Mouse (Mus musculus) forebrain, embryonic 11.5 days (tissue): ENCODE measurements around the gene Sp100. TPM values are rescaled to one million over a fixed set of nuclear protein-coding genes. Genes with fewer than 3 reads are reported as not detected.

Experiments
- ATAC-seq: fragments of 200-750 bp; cut with Nextera tagmentation; replicated peaks from 2 replicates; pipeline ENCODE4 v1.8.0; 2017; ENCODE audit warnings: moderate TSS enrichment; ENCODE audit not compliant: low FRiP score
- DNase-seq: peaks from one replicate; pipeline ENCODE4 v3.0.0-alpha.2; 2017; ENCODE audit warnings: low spot score
- H3K27ac ChIP-seq: fragments of 300-500 bp; sonication (generic); 2 replicates; pipeline ENCODE4 v1.5.1; 2014; ENCODE audit warnings: low read depth, low read length
- H3K27me3 ChIP-seq: fragments of 300-500 bp; sonication (generic); 2 replicates; pipeline ENCODE4 v1.6.1; 2014; ENCODE audit warnings: mild to moderate bottlenecking, low read length, mixed read lengths; ENCODE audit not compliant: control insufficient read depth, insufficient read depth
- H3K36me3 ChIP-seq: fragments of 300-500 bp; sonication (generic); 2 replicates; pipeline ENCODE4 v1.6.1; 2014; ENCODE audit warnings: mild to moderate bottlenecking, low read length, moderate library complexity, mixed read lengths; ENCODE audit not compliant: control insufficient read depth, insufficient read depth
- H3K4me1 ChIP-seq: fragments of 300-500 bp; sonication (generic); replicated peaks from 2 replicates; pipeline ENCODE4 v1.6.1; 2014; ENCODE audit warnings: low read length, mixed read lengths; ENCODE audit not compliant: control insufficient read depth, insufficient read depth
- H3K4me2 ChIP-seq: fragments of 300-500 bp; sonication (generic); 2 replicates; pipeline ENCODE4 v1.6.1; 2014; ENCODE audit warnings: low read depth, mild to moderate bottlenecking, low read length, moderate library complexity, mixed read lengths; ENCODE audit not compliant: severe bottlenecking
- H3K4me3 ChIP-seq: fragments of 300-500 bp; sonication (generic); 2 replicates; pipeline ENCODE4 v1.5.1; 2014; ENCODE audit warnings: low read depth, low read length
- H3K9ac ChIP-seq: fragments of 300-500 bp; sonication (generic); 2 replicates; pipeline ENCODE4 v1.6.1; 2014; ENCODE audit warnings: low read length
- H3K9me3 ChIP-seq: fragments of 300-500 bp; sonication (generic); 2 replicates; pipeline ENCODE4 v1.6.1; 2016; ENCODE audit warnings: low read length, mixed read lengths; ENCODE audit not compliant: control insufficient read depth
- WGBS: fragments of 180-500 bp; shearing (Covaris S2); extraction: QIAGEN DNeasy Blood & Tissue Kit; methylation state at CpG from one replicate; pipeline ENCODE4 v1.1.7; 2014; 5-methylcytosine and 5-hydroxymethylcytosine counted together
- polyA plus RNA-seq: library from polyadenylated mRNA; unstranded; fragments of >200 nt; fragmentation: Nextera tagmentation; extraction: Ambion mirVana; gene quantifications from 2 replicates; pipeline ENCODE4 v1.2.1, GENCODE M21; 2014

The Sp100 gene
- polyA plus RNA-seq, 1 experiment from 2014 or later: 0.29 TPM

- 86% methylated on average over 1 of the region's 1 CpGs for WGBS
- no peak for DNase-seq
- Histone ChIP-seq H3K4me3 (no peak overlapping the region), H3K27me3 (no peaks in the 10 kb centered on the region), H3K27ac (no peak overlapping the region), H3K9me3 (no peaks in the 10 kb centered on the region), H3K9ac (no peak overlapping the region), H3K4me2 (no peak overlapping the region), H3K36me3 (no peaks in the 10 kb centered on the region), H3K4me1 (no peaks in the 10 kb centered on the region)
- no peak for ATAC-seq
Measured at GRCm38 (mm10) chr1:85705552-85705951, 55.8 kb downstream of the Sp100 start.

DNA sequence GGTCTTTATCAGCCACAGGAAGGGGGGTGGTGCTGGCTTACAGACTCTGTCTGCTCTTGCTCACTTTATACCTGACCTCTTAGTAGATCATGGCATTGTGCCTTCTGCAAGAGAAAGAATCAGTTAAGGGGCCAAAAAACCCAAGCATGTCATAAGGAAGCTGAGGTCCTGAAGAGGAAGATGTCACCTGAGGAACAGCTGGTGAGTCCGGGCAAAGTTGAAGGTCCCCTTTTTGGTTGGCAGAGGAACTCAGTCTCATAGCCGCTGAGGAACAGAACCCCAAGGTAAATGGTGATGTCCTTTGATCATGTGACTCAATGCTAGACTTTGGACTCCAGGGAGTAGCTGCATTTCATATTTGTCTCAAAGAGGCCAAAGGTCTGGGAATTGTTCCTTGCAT is 57.0 kb downstream of the Sp100 start:
- no peak overlapping the region for H3K4me2 ChIP-seq
- H3K9ac ChIP-seq: no peak overlapping the region
- no peak overlapping the region for H3K27ac ChIP-seq
- H3K9me3 ChIP-seq: no peaks in the 10 kb centered on the region
- H3K4me1 ChIP-seq: no peaks in the 10 kb centered on the region
- ATAC-seq: no peak
- WGBS: 81% methylated on average over 2 of the region's 2 CpGs
- H3K4me3 ChIP-seq: no peak overlapping the region
- H3K27me3 ChIP-seq: no peaks in the 10 kb centered on the region
- DNase-seq: no peak
- H3K36me3 ChIP-seq: no peaks in the 10 kb centered on the region

GRCm38 (mm10) chr1:85714501-85714900 is 64.7 kb downstream of the Sp100 start:
- H3K9me3 ChIP-seq: no peaks in the 10 kb centered on the region
- no peak overlapping the region for H3K4me2 ChIP-seq
- H3K4me3 ChIP-seq: no peak overlapping the region
- no peak for DNase-seq
- no peaks in the 10 kb centered on the region for H3K36me3 ChIP-seq
- no peaks in the 10 kb centered on the region for H3K4me1 ChIP-seq
- H3K27me3 ChIP-seq: no peaks in the 10 kb centered on the region
- no peak overlapping the region for H3K27ac ChIP-seq
- ATAC-seq: no peak
- no peak overlapping the region for H3K9ac ChIP-seq

DNA sequence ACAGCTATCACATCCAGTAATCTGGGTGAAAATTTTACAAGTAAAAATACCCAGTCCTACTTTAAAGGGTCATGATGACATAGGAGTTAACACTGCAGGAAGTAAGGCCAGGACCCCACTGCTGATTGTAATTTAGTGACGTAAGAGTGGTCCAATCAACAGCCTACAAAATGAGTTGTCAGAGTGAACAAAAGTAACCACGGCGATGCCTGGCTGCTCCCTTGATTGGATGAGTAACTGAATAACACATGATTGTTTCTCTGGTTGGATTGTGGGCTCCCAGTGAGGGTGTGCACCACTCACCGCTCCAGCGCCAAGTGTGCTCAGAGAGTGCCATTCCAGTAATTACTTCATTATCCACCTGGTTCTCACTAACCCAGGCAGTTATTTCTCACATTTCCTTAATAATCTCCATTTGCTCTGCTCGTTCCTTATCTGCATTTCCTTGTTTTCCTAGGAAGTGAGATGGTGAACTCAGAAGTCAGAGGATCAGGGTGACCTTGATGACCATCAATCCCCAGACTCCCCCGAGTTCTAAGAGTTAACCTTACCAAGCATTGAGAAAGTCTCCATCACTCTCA is 66.7 kb downstream of the Sp100 start:
- ATAC-seq: peak; percentile 87
- Histone ChIP-seq H3K4me2 (no peak overlapping the region), H3K27me3 (no peaks in the 10 kb centered on the region), H3K4me3 (no peak overlapping the region), H3K9ac (no peak overlapping the region), H3K4me1 (no peaks in the 10 kb centered on the region), H3K27ac (no peak overlapping the region), H3K9me3 (no peaks in the 10 kb centered on the region), H3K36me3 (no peaks in the 10 kb centered on the region)
- 52% methylated on average over 7 of the region's 7 CpGs for WGBS
- peak; percentile 59 for DNase-seq

GRCm38 (mm10) chr1:85719049-85719448 is 69.3 kb downstream of the Sp100 start:
- no peak for DNase-seq
- Histone ChIP-seq H3K4me3 (no peak overlapping the region), H3K27me3 (no peaks in the 10 kb centered on the region), H3K27ac (no peak overlapping the region), H3K36me3 (no peaks in the 10 kb centered on the region), H3K9me3 (no peaks in the 10 kb centered on the region), H3K9ac (no peak overlapping the region), H3K4me2 (no peak overlapping the region), H3K4me1 (no peaks in the 10 kb centered on the region)
- ATAC-seq: no peak
- WGBS: 82% methylated on average over 4 of the region's 4 CpGs

GRCm38 (mm10) chr1:85720220-85720893 is 70.6 kb downstream of the Sp100 start:
- no peak overlapping the region for H3K9ac ChIP-seq
- WGBS: 77% methylated on average over 10 of the region's 10 CpGs
- H3K9me3 ChIP-seq: no peaks in the 10 kb centered on the region
- ATAC-seq (peak; percentile 51; the same call in 1 of the 2 replicates), DNase-seq (no peak)
- no peak overlapping the region for H3K4me2 ChIP-seq
- no peaks in the 10 kb centered on the region for H3K4me1 ChIP-seq
- no peaks in the 10 kb centered on the region for H3K36me3 ChIP-seq
- H3K27ac ChIP-seq: no peak overlapping the region
- no peaks in the 10 kb centered on the region for H3K27me3 ChIP-seq
- H3K4me3 ChIP-seq: no peak overlapping the region

DNA sequence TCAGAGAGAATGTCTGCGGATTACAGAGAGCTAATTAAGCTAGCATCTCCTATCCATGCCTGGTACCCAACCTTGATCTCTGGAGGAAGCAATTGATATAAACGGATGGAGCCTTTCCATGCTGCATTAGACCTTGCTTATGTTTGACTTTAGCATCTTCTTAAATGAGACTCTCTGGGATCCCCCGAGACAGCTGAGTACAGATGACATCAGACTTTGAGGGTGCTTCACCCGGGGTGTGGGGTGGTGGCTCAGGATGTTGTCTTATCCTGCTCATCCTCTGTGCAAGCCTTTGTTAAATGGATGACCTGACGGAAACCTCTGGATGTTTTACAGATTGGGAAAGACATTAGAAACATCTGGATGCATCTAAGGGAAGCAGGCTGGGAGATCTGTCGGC is 80.7 kb downstream of the Sp100 start:
- no peak overlapping the region for H3K27ac ChIP-seq
- WGBS: 86% methylated on average over 6 of the region's 6 CpGs
- no peak overlapping the region for H3K4me2 ChIP-seq
- no peaks in the 10 kb centered on the region for H3K4me1 ChIP-seq
- no peak overlapping the region for H3K9ac ChIP-seq
- DNase-seq: no peak
- ATAC-seq: no peak
- H3K27me3 ChIP-seq: no peaks in the 10 kb centered on the region
- H3K4me3 ChIP-seq: no peak overlapping the region
- no peaks in the 10 kb centered on the region for H3K9me3 ChIP-seq
- H3K36me3 ChIP-seq: no peaks in the 10 kb centered on the region

GRCm38 (mm10) chr1:85732581-85732980 is 82.8 kb downstream of the Sp100 start:
- ATAC-seq (no peak), DNase-seq (no peak)
- Histone ChIP-seq H3K4me3 (no peak overlapping the region), H3K4me2 (no peak overlapping the region), H3K36me3 (no peaks in the 10 kb centered on the region), H3K27ac (no peak overlapping the region), H3K9ac (no peak overlapping the region), H3K9me3 (no peaks in the 10 kb centered on the region), H3K27me3 (no peaks in the 10 kb centered on the region), H3K4me1 (no peaks in the 10 kb centered on the region)
- WGBS: 86% methylated on average over 3 of the region's 3 CpGs

DNA sequence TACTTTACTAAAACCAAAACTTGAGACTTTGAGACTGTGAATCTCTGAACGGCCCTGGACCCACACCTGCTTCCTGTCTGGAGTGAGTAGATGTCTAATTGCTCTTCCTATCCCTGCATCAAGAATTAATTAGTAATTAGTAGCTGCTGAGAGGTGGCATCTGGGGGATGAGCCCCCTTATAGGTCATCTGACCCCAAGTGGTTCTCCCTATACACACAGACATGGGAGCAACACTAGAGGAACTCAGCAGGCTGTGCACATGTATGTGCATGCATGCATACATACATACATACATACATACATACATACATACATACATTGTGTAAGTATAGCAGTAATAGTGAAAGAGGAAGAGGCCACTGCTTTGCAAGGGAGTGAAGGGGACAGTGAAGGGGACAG is 84.7 kb downstream of the Sp100 start:
- ATAC-seq (no peak), DNase-seq (no peak)
- 76% methylated on average over 1 of the region's 1 CpGs for WGBS
- no peaks in the 10 kb centered on the region for H3K27me3 ChIP-seq
- no peak overlapping the region for H3K27ac ChIP-seq
- H3K9ac ChIP-seq: no peak overlapping the region
- H3K36me3 ChIP-seq: no peaks in the 10 kb centered on the region
- H3K4me3 ChIP-seq: no peak overlapping the region
- H3K4me1 ChIP-seq: no peaks in the 10 kb centered on the region
- no peak overlapping the region for H3K4me2 ChIP-seq
- H3K9me3 ChIP-seq: peaks cover 2% of the 10 kb centered on the region; the same call in 1 of the 2 replicates
